Mouse (Mus musculus): ENCODE measurements around the gene Lsamp.

- TF ChIP-seq CTCF (IDR thresholded peaks at IDR 0.05; ENCODE audit: low read depth) (no peak), EP300 (IDR thresholded peaks at IDR 0.05; ENCODE audit: low read depth) (no peak)
Measured at GRCm38 (mm10) chr16:40831536-40831935, 847.4 kb downstream of the Lsamp start.
